Mouse (Mus musculus) thymus, postnatal 36 days (tissue): ENCODE data around the gene Syce1.
"Not testable (repeated sequence)": the region's sequence is repeated elsewhere in the genome, so short reads cannot be mapped to it uniquely, and the experiment has no call there.

Experiments
- DNase-seq, 2 experiments: peaks; one replicate each; pipeline ENCODE4 v3.0.0; 2022; ENCODE audit warnings: mixed read lengths in 2 of 2

The Syce1 gene

GRCm38 (mm10) chr7:140765391-140765790 is 22.3 kb downstream of the Syce1 start:
- DNase-seq, result not testable (repeated sequence)

GRCm38 (mm10) chr7:140763447-140764020 is 24.1 kb downstream of the Syce1 start, which contains the start of gene Cyp2e1:
Gene Cyp2e1 (plus strand): TSS chr7:140763739.
- no peak for DNase-seq

GRCm38 (mm10) chr7:140760647-140761046 is 27.0 kb downstream of the Syce1 start:
- DNase-seq, result no peak

DNA sequence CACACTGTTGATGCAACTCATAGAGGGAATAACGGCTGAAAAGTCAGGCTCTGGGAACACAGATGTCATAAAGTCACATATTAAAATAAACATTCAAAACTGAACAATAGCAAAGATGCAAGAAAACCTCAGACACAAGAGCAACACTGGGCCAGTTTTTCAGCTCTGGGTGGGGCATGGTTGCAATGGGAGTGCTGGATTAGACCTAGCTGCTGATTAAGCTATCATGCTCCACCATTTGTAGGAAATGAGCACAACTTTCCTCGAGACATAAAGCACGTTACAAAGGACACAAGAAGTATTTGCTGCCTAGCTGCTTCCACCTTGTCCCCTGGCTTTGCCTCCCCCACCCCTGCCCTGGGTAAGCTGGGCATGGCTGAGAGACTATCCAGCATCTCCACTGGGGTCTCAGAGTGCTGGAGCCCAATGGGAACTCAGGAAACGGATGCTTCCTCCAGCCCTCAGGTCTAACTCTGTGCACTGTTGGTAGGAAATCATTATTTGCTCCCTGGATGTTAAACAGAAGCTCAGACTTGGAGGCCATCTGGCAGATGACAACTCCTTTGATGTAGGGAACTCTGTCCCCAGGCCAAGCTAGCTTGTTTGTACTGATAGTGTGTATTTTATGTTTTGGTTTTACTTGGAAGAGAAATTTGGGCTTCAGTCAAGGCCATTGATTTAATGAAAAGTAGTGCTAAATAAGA is 31.3 kb downstream of the Syce1 start:
- no peak for DNase-seq

DNA sequence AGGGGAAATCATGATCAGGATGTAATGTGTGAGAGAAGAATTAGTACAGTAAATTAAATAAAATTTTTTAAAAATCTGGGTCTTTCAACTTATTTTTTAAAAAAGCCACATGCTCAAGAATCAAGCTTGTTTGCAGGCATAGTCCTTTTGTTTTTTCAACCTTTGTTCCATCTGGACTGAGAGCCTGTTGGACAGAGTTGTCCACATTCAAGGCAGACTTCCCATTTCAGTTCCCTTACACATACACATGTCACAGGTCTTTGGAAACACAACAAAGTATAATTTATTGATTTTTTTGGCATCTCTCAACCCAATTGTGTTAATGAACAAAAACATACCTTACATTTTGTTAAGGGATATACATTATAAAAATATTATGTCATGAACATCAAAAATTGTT is 33.1 kb downstream of the Syce1 start:
- DNase-seq, result no peak

DNA sequence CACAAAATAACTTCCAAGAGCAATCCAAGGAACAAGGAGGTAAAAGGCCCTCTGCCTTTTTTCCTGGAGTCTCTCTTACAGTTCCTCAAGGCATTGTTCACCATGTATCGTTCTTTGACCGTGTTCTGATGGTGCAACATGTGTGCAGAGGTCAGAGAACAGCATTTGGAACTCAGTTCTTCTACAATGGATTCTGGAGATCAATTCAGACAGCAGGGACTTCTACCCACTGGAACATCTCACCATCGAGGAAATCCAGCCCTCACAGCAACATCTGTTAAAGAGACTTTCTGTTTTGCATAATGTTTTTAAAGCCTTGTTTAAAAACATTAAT is 38.9 kb downstream of the Syce1 start:
- DNase-seq, result no peak

- no peak for DNase-seq
Measured at GRCm38 (mm10) chr7:140748116-140748826, 39.4 kb downstream of the Syce1 start.

- no peak for DNase-seq
Measured at GRCm38 (mm10) chr7:140747402-140747801, 40.2 kb downstream of the Syce1 start.

- DNase-seq, result no peak
Measured at GRCm38 (mm10) chr7:140733162-140733561, 54.5 kb downstream of the Syce1 start.
